Mouse (Mus musculus) c-Kit-positive CD71-negative TER-119-negative erythroid progenitor cells, embryonic 14.5 days (primary cell): ENCODE measurements at regions not wholly inside any gene's neighbourhood (a gene's known extent, or its start where the extent isn't known, plus 50 kb on each side); places are given as distances from the start of the nearest gene placed in this dataset.

Source experiments
- DNase-seq: peaks from one replicate; pipeline ENCODE4 v3.0.0-alpha.2; 2013; ENCODE audit warnings: low read depth

DNA sequence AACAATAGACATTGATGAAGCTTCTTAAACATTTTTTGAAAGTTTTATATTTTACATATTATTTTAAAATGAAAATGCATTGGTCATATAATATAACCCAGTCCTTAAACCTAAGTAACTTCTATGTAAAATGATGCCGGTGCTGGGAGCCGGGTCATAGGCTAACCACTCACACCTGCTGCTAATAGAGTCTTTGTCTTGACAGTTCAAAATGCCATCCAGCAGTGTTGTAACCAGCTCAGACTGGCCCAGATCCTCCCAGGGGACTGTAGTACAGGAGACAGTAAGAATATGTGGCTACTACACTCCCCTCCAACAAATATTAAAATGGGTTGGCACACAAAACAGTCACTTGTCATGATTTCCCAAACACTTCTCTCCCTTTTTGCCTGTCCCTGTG, 693.6 kb downstream of the 1700064H15Rik start:
- DNase-seq: no peak

- DNase-seq: no peak
Observed at GRCm38 (mm10) chr3:18937333-18938122, 690.9 kb downstream of the 1700064H15Rik start.

DNA sequence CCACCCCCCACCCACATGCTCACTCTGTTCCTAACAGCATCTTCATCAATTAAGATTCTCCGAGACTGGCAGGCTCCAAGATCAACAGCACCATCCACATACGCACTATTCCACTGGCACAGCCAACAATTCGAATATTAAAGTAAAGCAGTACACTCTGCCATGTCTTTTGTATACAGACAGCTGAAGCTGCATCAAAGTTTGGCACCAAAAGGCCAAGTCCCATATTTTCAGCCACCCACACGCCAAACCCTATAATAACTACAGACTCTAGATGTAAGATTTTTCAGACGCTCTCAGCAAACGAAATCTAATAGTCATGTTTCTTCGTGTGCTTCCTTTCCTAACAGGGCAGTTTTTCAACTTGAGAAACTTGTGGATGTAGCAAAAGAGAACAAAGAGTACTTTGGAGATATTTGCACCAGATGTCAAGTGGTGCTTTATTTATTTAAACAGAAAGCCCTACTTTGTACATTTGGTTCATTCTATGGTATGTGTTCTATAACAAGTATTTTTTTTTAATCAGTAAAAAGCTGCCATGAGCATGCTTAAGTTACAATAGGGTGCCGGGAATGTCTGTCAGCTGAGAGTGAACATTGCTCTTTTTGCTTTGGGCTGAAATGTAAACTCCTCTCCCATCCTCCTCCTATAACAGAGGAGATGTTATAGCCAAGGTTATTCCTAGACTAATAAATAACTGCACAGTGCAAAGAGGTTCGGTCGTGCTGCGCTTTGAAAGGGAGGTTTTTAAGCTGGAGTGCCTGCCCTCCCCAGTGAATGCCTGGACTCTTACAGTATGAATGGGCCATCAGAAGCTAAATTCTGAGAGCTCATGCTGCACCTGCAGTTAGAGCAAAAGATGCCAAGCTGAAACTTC, 686.9 kb downstream of the 1700064H15Rik start:
- no peak for DNase-seq

GRCm38 (mm10) chr3:18960341-18960740, 668.1 kb downstream of the 1700064H15Rik start:
- no peak for DNase-seq

- no peak for DNase-seq
Observed at GRCm38 (mm10) chr3:18988662-18989061, 639.8 kb downstream of the 1700064H15Rik start.

- DNase-seq: no peak
Observed at GRCm38 (mm10) chr3:18989577-18990240, 638.8 kb downstream of the 1700064H15Rik start.

- no peak for DNase-seq
Observed at GRCm38 (mm10) chr3:19000179-19000578, 628.3 kb downstream of the 1700064H15Rik start.

DNA sequence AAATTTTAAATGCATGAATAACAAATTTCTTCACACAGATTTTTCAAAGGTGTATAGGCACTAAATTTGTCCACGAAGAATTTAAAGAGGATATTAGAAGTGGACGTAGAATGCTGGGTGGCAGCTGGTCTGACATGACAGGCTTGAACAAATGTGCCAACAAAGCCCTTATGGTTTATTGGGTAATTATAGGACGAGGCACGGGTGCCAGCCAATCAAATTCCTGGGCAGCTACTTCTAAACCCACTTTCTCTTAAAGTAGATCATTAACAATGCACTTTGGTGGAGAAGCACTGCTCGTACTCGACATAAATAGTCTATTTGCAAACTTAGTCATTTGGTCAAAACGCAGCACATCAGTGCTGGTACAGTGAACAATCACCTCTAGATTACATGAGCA, 626.4 kb downstream of the 1700064H15Rik start:
- DNase-seq: no peak

DNA sequence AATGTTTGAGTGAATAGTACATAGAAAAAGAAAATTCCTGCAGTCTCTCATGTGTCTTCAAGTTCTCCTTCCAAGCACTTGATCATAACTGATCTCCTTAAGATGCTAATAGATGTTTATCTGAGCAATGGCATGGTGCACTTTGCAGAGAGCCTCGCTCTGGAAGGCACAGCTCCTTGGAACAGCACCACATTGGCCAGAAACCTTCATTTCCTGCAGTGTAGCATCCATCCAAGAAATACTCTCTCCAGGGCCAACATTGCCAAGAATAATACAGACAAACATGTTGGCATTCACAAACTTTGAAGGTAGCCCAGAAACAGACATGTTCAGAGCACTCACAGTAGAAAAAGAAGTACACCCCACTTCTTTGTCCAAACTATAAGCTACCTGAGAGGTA, 623.7 kb downstream of the 1700064H15Rik start:
- no peak for DNase-seq

- DNase-seq: no peak
Observed at GRCm38 (mm10) chr3:19044566-19044965, 583.9 kb downstream of the 1700064H15Rik start.

DNA sequence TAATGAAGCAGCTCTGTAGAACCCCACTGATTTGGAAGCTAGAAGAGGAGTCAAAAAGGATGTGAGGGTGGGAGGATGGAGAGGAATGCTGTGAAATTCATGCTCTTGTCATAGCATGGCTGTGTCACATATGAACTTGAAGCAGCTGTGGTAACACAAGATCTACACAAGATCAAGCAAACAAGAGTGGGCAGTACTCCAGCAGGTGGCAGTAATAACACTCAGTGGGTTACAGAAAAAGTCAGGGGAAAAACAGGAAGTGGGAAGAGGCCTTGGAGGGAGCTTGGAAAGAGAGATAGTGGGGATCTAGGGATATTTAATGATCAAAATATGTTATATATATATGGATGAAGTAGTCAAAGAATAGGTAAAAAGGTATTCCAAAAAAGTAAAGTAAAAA, 582.5 kb downstream of the 1700064H15Rik start:
- no peak for DNase-seq

GRCm38 (mm10) chr3:19046610-19047009, 581.9 kb downstream of the 1700064H15Rik start:
- no peak for DNase-seq

DNA sequence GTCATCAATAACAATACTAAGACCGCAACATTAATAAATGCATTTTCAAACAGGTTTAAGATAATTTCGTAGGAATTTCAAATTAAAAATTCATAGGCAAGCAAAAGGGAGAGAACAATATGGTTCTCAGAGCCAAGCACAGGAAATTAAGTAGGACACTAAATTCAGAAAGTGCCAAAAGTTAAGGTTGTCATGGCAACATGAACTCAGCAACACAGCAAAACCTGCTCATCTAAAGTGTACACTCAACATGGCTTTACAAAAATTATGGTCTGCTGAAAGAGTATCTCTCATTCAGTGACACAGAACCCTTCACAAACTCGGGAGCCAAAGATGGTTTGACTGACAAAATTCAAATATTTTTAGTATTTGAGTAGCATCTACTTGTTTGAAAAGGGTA, 572.5 kb downstream of the 1700064H15Rik start:
- no peak for DNase-seq

- DNase-seq: no peak
Observed at GRCm38 (mm10) chr3:19056623-19057022, 571.9 kb downstream of the 1700064H15Rik start.

DNA sequence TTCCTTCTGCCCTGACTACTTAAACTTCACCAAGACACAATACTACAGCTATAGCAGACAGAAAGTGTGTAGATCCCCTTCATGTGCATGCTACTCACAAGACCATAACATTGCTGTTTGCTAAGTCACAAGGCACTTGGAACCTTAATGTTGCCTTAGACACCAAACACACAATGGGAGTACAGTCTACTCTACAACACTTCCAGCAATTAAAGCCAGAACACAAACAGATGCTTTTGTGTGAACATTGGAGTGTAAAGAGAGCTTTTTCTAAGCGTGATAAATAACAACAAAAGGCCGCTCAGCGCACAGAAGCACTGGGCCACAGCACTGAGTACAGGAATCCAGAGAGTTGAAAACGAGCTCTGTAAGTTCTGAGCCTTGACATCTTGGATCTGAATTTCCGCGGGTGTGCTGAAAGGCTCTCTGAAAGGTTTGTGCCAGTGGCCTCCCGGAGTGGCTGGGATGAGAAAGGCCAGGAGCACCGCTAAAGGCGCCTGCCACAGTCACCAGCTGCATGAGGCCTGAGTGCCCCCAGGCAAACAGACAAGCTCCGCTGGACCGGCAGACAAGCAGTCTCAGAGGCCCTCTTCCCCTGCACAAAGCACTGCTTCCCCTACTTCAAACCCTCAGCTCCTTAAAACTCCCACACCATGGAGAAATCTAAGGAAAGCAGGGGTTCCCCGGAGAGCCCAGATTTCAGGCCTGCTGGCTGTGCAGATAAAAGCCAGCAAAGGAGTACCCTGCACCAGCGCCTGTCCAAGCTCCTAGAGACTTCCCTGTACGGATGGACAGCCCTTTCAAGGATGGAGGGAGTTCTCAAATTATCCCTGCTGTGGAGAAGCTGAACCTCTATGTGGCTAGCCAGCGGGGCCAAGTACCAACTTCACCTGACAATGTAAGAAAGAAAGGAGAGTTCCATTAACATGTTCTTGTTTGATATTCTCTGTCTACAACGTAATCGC, 568.3 kb downstream of the 1700064H15Rik start:
- DNase-seq: no peak

- no peak for DNase-seq
Observed at GRCm38 (mm10) chr3:19061488-19062248, 566.8 kb downstream of the 1700064H15Rik start.

DNA sequence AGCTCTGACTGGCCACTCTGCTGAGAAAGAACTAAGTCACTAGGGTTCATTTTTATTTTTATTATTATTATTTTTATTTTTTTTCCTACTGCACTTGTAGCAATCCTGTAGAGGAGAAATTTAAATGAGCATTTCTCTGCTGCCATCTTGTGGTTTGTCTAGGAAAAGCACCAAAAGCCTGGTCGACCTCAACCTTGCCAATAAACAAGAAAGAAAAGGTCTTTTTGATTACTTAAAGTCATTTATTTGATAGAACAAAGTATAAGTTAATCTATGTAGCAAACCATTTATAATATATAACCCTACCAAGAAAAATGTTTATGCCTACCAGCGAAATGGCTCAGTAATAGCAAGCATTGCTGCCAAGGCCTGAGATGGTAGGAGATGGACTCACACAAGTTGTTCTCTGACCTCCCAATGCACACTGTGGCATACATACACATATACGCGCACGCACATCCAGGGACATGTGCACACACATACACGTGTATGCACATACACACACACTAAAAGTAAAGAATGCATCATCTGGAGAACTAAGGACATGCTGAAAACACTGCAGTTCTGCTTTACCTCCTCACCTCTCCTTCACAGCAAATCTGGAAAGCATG, 566.1 kb downstream of the 1700064H15Rik start:
- DNase-seq: peak; percentile 14

GRCm38 (mm10) chr3:19067141-19067757, 561.2 kb downstream of the 1700064H15Rik start:
- no peak for DNase-seq
